Mouse (Mus musculus): ENCODE measurements around the gene Bglap2.

Gene Bglap2

GRCm38 (mm10) chr3:88350732-88351131, 27.8 kb downstream of the Bglap2 start:
- DNase-seq (ENCODE audit: low spot score in 2 of 2), result no peak

GRCm38 (mm10) chr3:88339006-88339405, 39.5 kb downstream of the Bglap2 start:
- DNase-seq (ENCODE audit: low spot score in 2 of 2), result no peak

GRCm38 (mm10) chr3:88338316-88338715, 40.2 kb downstream of the Bglap2 start:
- no peak for DNase-seq (ENCODE audit: low spot score in 2 of 2)

GRCm38 (mm10) chr3:88337367-88338020, 41.0 kb downstream of the Bglap2 start:
- DNase-seq (ENCODE audit: low spot score in 2 of 2), result no peak

GRCm38 (mm10) chr3:88336058-88337013, 42.2 kb downstream of the Bglap2 start, which contains the start of the genes Tmem79 and Smg5:
Tmem79 (minus strand) TSS chr3:88336148.
Smg5 (plus strand) TSS chr3:88336260.
- peak; percentile 92 to 96 for DNase-seq (ENCODE audit: low spot score in 2 of 2)

GRCm38 (mm10) chr3:88335436-88336053, 43.0 kb downstream of the Bglap2 start:
- DNase-seq (ENCODE audit: low spot score in 2 of 2), result no peak

GRCm38 (mm10) chr3:88334902-88335435, 43.5 kb downstream of the Bglap2 start:
- DNase-seq (ENCODE audit: low spot score in 2 of 2), result no peak

- DNase-seq (ENCODE audit: low spot score in 2 of 2), result peak; percentile 52 to 59
Observed at GRCm38 (mm10) chr3:88334029-88334658, 44.4 kb downstream of the Bglap2 start.

- DNase-seq (ENCODE audit: low spot score in 2 of 2), result no peak
Observed at GRCm38 (mm10) chr3:88331282-88331681, 47.2 kb downstream of the Bglap2 start.

GRCm38 (mm10) chr3:88328956-88329355, 49.5 kb downstream of the Bglap2 start:
- DNase-seq (ENCODE audit: low spot score in 2 of 2), result no peak

Measured in urinary bladder, adult 18-20 months (tissue).